Mouse (Mus musculus) retina, postnatal 1 day (tissue): ENCODE measurements around the gene Bcas2.
"Not testable (repeated sequence)": the region's sequence is repeated elsewhere in the genome, so short reads cannot be mapped to it uniquely, and the experiment has no call there.

ENCODE experiments used
- DNase-seq: peaks from one replicate; pipeline ENCODE4 v3.0.0-alpha.2; 2012

The Bcas2 gene

DNA sequence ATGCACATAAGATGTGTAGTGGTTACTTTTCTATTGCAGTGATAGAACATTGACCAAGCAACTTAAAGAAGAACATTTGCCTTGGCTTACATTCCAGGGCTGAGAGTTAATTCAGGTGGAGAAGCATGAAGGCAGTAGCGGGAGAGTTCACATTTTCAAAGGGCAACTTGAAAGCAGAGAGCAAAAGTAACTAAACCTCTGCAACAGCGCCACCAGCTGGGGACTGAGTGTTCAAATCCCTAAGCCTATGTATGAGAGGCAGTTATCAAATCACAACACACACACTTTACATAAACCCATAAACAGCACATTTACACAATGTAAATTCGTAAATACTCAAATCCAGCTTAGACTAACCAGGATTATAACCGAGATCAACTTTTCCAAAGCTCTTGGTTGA lies 1.7 kb upstream of the Bcas2 start:
- DNase-seq, result peak; percentile 87

DNA sequence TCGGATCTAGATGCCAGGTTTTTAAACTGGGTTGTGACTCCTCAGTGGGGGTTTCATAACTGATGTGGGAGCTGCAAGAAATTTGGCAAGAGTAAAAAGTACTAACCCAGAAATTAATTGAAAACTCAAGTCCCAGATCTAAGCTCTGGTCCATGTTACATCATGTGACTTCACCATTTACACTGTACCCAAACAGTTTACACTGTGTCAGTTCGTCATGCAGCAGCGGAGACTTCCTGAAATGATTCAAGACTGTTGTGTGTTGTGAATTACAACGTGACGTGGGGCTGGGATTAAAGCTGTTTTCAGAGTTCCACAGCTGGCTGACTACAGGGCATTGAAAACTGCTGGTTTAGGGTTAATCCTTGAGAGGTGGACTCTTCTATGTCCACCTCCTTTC lies 1.2 kb downstream of the Bcas2 start:
- DNase-seq, result no peak

DNA sequence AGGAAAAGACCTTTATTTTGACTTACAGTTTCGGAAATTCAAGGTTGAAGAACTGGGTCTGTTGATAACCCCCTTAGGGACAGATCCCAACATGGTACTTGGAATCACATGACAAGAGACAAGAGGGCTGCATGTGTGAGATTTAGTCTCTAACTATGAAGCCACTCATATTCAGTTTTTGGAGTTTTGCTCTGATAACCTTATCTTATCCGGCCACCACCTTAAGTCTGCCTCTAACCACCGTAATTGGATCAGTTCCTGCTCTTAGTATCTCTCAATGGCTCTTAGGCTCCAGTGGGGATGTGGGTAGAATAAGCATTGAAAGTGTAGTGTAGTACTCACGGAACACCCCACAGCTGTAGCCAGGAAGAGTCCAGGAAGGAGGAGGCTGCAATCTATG lies 5.3 kb downstream of the Bcas2 start:
- no peak for DNase-seq

DNA sequence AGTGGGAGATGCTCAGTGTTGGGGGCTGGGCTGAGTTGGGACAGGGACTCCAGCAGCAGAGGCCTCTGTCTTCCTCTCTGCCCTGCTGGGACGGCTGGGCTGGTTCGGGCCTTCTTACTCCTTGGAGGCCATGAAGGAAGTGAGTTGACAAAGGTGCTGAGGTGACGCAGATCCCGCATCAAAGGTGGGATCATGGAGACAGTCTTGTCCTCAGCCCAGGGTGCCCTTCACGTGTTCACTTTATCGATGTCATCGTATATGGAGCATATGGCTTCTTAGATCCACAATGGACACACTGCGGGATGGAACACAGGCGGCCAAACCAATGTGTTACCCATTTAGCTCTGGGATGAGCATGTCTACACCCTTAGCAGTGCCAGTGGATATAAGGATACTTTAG lies 8.1 kb downstream of the Bcas2 start:
- no peak for DNase-seq

DNA sequence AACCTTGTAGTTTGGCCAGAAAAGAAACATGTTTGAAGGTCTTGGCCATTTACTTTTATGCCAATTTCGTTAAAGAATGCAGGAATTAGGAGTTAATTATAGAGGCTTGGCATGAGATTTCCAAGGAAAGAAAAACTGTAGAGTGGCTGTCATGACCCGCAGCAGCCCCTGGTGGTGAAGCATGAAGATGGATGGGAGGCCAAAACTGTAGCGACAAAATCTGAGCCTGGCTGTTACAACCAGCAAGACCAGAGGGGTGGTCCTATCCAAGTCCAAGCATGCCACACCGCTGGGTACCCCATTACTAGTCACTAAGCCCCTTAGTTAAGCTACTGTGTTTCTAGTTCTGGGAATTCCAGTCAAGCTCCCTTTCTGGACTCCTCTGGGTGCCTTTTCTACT lies 9.7 kb downstream of the Bcas2 start:
- DNase-seq, result no peak

DNA sequence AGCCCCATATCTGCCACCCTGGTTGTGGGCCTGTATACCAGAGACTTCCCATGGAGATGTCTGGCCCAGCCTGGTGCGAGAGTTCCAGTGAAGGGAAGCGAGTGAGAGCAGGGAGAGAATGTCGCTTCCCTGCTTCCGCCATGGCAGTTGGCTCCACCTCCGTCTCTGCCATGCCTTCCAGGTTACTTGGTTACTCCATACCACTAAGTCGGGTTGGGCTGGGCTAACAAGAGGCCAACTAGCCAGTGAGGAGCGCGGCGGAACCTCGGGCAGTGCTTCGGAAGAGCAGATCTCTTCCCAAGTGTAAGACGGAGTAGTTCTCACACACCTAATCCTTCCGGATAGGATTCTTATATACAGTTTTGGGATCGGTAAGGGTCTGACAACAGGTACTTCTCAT lies 11.4 kb downstream of the Bcas2 start:
- no peak for DNase-seq

DNA sequence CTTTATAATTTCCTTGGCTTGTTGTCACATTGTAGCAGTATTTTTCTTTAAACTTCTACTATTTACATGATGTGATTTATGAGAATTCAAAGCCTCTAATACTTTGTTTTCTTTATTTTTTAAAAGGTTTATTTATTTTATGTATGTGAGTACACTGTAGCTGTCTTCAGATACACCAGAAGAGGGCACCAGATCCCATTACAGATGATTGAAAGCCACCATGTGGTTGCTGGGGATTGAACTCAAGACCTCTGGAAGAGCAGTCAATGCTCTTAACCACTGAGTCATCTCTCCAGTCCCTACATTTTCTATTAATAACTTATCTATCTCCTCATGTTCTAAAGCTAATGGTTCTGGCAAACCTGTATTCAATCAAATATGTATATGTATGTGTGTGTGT lies 13.0 kb downstream of the Bcas2 start:
- DNase-seq, result not testable (repeated sequence)

DNA sequence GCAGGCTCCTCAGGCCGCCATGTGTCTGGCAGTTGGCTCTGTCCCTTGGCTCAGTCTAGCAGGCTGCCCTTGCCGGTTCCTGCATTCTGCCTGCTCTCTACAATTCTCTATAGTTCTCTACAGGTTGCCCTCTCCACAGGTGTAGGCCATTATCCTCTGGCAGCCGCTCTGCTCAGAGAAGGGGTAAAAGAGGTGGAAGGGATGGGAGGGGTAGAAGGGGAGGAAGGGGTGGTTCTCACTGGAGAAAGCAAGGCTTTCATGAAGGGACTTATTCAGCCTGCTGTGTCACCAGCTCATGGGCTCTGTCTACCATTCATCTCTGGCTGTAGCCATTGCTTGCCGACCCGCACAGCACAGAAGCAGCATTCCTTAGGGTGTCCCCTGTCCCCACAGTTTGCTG lies 17.0 kb downstream of the Bcas2 start:
- no peak for DNase-seq

DNA sequence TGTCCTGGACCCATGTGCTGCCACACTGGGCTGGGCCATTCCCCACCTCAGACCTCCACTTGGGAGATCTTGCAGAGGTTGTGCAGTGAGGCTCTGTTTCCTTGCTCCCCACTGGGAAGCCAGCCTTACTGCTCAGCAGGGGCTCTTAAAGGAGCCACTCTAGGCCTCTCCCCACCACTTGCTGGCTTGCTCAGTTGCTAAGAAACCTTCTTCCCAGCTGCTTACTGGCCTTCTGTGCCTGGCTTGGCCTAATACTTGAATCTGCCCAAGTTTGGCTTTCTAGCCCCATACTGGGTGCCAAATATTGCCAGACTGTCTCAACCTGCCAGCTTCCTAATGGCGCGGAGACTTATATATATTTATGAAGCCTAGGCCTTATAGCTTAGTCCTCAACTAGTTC lies 17.4 kb downstream of the Bcas2 start:
- DNase-seq, result no peak

DNA sequence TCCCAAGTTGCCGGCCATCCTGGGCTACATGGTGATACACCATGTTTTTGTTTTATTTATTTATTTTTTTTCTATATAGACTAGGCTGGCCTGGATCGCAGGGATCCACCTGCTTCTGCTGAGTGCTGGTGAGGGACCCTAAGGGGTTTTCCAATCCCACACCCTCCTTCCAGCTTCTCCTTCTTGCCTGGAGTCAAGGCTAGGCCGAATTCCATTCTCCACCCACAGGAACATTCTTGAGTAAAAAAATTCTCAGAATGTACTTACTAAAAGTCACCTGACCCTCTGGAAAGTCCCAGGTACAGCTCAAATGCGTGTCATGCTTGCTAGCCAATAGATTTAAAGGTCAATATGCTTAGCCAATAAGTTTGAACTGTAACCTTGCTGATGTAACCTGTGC lies 20.7 kb downstream of the Bcas2 start:
- no peak for DNase-seq

DNA sequence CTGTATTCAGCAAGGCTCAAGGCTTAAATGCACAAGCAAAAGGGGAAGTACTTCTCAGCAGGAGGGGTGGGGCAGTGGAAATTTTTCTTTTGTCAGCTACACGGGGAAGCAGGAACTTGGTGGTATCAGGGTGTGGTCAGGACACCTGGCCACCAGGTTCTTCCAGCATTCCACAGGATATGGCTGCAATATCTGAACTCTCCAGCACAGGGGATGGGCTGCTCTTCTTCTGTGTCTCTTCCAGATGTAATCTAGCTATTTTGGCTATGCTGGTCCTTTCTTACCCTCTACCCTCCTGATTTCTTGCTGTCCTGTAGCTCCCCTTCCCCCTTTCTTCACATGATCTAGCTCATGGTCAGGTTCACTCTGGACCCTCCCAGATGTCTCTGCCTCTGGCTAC lies 21.7 kb downstream of the Bcas2 start:
- DNase-seq, result no peak

DNA sequence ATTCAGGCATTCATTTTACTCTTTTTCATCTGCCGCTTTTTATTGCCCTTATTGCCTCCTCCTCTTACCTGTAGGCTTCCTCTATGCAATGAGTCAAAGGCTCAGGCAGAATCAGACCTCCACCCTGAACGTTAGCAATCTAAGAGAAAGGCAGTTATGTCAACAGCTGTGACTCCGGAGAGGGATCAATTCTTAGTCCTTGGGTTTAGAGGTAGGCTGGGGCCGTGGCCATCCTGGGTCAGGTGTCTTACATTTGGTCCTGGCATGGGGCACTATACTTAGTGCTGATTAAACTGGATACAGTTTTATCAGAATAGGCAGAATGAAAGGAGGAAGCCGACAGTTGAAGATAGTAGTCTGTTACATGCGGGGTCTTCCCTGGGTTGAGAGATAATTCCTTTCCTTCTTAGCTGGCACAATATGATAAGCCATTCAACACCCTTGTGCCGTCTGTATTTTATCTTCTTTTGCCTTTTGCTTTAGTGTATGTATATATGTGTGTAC lies 24.9 kb downstream of the Bcas2 start:
- no peak for DNase-seq

DNA sequence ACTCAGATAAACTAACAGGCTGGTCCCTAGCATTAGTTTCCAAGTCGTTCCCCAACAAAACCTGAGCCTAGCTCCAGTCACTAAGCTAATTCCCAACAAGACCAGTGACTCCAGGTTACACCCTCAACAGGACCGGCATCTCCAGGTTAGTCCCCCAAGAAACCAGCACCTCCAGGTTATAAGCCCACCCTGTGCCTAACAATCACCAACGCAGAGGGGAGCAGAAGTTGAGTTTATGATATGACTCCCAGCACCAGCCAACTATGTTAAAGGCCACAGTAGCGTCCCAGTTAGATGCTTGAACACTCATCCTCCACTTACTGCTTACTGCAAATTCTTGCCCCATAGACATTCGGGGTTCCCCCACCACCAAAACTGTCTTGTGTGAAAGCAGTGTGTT lies 27.9 kb downstream of the Bcas2 start:
- DNase-seq, result no peak

DNA sequence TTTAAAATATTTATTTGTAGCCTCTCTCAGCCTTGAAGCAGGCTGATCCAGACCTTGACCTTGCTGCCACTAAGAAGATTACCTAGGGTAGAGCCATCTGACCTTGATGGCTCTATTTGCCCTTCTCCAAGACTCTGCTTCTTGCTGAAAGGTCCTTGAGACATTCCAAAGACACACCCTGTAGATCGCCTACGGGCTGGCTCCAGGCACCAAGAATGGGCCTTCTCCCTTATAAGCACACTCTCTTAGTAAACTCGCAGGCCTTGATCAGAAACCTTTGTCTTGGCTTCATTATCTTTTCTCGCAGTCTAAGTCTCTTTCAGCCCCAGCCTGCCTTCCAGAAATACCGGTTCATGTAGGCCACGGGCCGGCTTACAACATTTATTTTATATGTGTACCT lies 29.6 kb downstream of the Bcas2 start:
- DNase-seq, result not testable (repeated sequence)

DNA sequence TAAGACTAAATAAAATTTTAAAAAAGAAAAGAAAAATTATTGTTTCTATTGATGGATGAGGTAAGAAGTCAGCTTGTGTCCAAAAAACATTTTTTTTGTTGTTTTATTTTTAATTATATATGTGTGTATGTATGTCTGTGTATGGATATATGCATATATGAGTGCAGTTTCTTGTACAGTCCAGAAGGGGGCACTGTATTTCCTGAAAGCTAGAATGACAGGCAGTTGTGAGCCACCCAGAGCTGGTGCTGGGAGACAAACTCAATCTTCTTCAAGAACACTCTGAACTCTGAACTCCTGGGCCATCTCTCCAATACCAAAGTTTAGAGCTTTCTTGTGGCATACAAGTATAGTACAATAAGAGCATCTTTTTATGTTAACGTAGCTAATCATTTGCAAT lies 32.1 kb downstream of the Bcas2 start:
- no peak for DNase-seq

DNA sequence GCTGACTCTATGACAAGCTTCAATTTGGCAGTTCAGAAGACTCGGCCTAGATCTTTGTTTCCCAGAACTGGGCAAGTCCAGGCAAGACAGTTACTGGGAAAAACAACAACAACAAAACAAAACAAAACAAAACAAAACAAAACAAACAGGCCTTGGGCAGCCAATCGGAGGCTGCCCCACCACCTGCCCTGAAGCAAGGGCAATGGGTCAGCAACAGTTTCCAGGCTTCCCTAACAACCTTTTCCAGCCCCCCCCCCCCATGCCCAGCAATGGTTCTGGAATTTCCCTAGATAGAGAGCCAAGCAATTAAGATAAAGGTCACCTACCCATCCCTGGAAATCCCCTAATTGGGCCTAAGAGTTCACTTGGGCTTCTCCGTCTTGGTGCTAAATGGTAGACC lies 33.0 kb downstream of the Bcas2 start:
- DNase-seq, result no peak

DNA sequence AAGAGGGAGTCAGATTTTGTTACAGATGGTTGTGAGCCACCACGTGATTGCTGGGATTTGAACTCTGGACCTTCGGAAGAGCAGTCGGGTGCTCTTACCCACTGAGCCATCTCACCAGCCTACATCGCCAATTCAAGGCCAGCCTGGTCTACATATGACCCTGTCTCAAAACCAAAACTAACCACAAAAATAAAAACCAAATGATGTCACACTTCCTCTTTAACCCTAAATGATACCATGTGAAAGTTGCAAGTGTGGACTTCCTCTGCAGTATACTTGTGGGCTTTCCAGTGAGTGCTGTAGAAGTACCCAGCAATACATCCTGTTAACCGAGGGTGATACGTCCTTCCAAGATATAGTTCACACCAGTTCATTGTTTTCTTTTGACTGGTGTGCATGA lies 34.9 kb downstream of the Bcas2 start:
- no peak for DNase-seq

DNA sequence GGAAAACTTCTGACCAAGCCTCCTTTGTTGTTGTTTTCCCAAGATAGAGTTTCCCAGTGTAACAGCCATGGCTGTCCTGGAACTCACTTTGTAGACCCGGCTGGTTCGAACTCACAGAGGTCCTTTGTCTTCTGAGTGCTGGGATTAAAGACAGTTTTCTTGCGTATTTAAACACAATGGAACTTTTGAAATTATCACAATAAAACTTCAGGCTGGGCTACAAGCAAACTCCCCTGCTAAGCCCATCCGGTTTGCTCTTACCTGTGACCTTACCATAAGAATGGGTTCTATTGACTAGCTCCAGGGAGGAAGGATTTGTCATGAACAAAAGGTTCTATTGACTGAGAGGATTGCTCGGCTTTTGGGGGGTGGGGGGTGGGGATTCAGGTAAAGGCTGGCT lies 36.3 kb downstream of the Bcas2 start:
- no peak for DNase-seq

DNA sequence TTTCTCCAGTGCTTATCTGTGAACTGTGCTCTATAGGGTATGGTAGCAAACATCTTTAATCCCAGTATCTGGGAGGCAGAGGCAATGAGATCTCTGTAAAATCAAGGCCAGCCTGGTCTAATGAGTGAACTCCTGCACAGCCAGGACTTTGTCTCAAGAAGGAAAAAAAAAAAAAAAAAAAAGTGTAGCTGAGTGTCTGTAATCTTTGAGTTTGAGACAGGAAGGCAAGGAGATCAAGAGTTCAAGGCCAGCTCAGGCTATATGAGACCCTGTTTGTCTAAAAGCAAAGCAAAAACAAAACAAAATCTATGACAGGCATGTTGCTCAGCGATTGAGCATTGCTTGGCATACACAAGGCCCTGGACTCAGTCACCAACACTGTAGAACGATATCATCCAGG lies 36.8 kb downstream of the Bcas2 start:
- no peak for DNase-seq

DNA sequence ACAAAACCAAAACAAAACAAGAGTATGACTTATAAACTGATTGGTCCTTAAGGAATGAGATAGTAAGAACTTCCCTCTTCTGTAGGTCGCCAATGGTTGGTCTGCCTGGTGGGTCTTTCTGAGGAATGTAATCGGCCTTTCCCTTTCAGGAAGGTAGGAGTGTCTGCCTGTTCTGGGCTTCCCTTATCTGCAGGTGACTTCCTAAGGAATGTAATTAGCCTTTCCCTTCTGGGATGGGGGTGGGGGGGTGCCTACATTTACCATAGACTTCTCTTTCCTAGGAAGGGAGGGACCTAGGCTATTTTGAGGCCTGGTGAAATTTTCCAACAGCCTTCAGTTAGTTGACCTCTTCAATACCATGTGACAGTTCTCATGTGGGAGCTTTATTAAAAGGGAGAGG lies 39.6 kb downstream of the Bcas2 start:
- DNase-seq, result no peak

DNA sequence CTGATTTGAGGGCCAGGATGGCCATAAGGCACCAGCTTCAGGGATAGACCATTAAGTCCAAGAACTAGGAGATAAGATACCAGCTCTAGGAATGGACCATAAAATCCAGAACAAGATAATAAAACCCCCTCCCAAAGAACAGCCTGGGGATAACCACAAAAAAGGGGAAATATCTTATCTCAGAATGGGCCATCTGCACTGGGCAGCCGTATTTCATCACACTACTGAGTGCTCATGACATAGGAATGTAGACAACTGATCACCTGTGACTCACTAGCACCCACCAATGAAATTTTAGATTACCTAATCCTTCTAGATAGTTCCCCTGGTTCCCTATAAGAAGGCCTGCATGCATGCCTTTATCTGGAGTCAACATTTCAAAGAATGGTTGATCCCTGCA lies 40.7 kb downstream of the Bcas2 start:
- no peak for DNase-seq

DNA sequence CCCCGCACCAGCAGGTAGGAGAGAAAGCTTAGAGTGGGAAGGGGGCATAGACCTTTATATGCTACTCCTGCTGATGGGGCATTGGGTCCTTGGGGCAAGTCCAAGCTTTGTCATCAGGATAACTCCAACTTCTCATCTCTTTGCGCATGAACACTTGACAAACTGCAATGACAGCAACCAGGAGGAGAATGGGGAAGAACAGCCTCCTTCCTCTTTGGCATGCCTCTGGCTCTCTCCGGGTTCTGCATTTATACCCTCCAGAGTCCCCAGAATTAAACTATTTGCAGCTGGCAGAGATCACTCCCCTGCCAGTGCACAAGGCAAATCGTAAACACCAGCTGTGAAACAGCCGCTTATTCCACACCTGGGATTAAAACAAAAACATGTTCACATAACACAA lies 42.1 kb downstream of the Bcas2 start:
- DNase-seq, result no peak

DNA sequence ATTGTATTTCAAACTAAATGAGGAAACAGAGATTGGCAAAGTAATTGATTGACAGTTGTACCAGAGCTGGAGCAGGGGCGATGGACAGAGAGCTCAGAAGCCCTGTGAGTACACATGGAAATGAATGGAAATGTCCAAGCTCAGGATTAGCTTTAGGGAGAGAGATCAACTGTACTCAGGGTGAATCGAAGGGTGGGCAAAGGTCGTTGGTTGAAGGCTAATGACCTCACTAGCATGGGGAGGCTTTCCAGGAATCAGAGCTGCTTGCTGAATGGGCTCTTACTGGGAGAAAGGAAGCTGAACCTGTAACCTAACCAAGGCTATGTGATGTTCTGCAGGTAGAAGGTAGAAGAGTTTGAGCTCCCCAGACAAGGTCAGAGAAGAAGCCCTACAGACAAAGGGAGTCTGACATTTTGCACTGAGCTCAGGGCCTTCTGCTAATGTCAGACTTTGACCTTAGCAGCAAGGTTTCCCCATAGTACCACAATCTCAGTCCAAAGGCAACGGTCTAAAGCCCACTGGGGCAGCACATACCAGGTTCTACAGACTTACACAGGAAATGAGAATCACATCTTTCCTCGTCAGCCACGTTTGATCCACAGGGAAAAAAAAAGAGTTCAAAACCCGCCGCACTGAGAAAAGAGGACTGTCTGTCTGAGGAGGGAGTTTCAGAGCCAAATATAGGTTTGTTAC lies 43.3 kb downstream of the Bcas2 start:
- no peak for DNase-seq

DNA sequence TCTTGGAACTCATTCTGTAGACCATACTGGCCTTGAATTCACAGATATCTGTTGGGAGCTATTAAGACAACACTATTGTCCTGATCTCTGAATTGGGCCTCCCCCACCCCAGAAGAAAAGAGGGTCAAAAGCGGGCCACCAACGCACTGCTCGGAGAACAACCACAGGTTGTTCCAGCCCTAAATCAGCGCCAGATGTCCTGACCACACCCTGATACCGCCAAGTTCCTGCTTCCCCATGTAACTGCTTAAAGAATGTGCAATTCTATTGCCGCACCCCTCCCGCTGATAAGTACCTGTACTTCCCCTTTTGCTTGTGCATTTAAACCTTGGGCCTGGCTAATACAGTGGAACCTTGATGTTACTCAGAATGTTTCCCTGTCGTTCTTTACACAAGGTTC lies 43.9 kb downstream of the Bcas2 start:
- DNase-seq, result not testable (repeated sequence)

DNA sequence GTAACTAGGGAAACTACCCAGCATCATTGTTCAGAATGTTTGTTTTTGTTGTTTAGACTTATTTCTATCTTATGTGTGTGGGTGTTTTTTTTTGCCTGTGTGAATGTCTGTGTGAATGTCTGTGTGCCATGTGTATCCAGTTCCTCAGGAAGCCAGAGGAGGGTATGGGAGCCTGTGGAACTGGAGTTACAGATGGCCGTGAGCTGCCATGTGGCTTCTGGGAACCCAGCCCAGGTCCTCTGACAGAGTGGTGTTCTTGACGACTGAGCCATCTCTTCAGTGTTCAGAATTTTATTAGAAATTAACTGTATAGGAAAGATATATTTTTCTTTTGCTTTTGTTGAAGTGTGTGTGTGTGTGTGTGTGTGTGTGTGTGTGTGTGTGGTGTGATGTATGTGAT lies 50.0 kb downstream of the Bcas2 start:
- DNase-seq, result no peak

DNA sequence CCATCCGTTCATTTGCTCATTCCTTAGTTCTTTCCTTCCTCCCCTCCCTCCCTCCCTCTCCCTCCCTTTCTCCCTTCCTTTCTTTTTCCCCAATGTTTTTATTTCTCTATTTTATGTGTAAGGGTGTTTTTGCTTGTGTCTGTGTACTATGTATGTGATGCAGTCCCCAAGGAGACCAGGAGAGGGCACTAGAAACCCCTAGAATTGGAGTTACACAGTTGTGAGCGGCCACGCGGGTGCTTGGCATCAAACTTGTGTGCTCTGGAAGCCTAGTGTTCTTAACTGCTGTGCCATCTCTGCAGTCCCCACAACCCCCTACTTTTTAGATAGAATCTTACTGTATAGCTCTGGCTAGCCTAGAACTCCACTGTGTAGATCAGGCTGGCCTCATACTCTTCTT lies 52.3 kb downstream of the Bcas2 start:
- DNase-seq, result peak; percentile 19
